7 mouse cellular contexts compared by ENCODE assay signal in the genomic region with DNA sequence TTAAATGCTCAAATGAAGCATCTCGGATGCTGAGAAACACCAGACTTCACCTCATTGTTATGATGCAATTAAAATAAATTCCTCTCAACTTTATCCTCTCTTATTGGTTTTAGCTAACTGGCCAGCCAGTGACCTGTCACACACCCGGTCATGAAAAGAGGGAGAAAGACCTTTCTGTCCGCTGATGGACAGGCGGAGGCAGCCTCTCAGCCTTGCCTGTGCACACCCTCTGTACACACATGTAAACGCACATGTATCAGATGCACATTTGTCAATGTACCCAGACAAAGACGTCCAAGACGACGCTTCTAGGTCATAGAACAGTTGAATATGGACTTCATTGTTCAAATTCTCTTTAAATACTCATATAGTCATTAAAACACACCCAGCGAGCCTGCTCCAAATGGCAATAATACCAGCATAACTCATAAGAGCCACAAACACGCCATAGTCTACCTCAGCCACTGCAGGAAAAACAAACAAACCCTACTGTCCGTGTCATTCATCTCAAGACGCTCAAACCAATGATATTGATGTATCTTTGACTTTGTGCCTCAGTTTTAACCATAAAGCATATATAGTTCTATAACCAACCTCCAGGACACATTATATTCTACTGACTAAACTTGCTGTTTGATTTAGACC. TPM values are rescaled to one million over a fixed set of nuclear protein-coding genes. Genes with fewer than 3 reads are reported as not detected.
A peak's percentile ranks its signal among the peaks of the same experiment; 100 is the strongest.
DNase-seq lines count a peak whose midpoint lies in the region; ATAC-seq lines count a peak whose summit lies in the region.

No protein-coding gene starts in this region.

- H3K4me1 ChIP-seq in hindbrain, embryonic 15.5 days (replicated peaks) = peaks cover 6% of the 10 kb centered on the region; the same call in 1 of the 2 replicates
- no peaks in the 10 kb centered on the region for H3K4me1 ChIP-seq in liver, embryonic 13.5 days (replicated peaks)

- ATAC-seq in hindbrain, embryonic 15.5 days (ENCODE audit: low FRiP score, low read depth) = no peak
- no peak for ATAC-seq in liver, embryonic 13.5 days (ENCODE audit: low read depth)
- ATAC-seq in cerebellum, adult (ENCODE audit: insufficient number of reproducible peaks, low FRiP score, low TSS enrichment) = no peak

- H3K27ac ChIP-seq in hindbrain, embryonic 15.5 days (replicated peaks) = peak overlapping the region; percentile 97
- H3K27ac ChIP-seq in liver, embryonic 13.5 days = no peak overlapping the region; the same call in 1 of the 2 replicates

- peak overlapping the region; percentile 87 for H3K4me3 ChIP-seq in hindbrain, embryonic 15.5 days
- peak overlapping the region; percentile 62 for H3K4me3 ChIP-seq in liver, embryonic 13.5 days (replicated peaks)

- no peaks in the 10 kb centered on the region for H3K36me3 ChIP-seq in hindbrain, embryonic 15.5 days
- H3K36me3 ChIP-seq in liver, embryonic 13.5 days = 0 out of 2 replicates have a peak, but pooled peaks cover 4% of the 10 kb centered on the region

- H3K9ac ChIP-seq in hindbrain, embryonic 15.5 days = peak overlapping the region; percentile 52
- peak overlapping the region; percentile 13; the same call in 1 of the 2 replicates for H3K9ac ChIP-seq in liver, embryonic 13.5 days

- peak; percentile 14 for DNase-seq in Muller cell, postnatal 12 days (ENCODE audit: inconsistent ontology term)
- DNase-seq in embryo, embryonic 10.5 days (ENCODE audit: low spot score) = peak; percentile 72
- no peak for DNase-seq in liver, embryonic 13.5 days
- DNase-seq in cerebellum, adult 11 months = no peak
- DNase-seq in layer of hippocampus, postnatal 25 days (ENCODE audit: extremely low spot score in 1 of 2, low spot score in 1 of 2) = no peak

- H3K27me3 ChIP-seq in hindbrain, embryonic 15.5 days = peaks cover 17% of the 10 kb centered on the region
- H3K27me3 ChIP-seq in liver, embryonic 13.5 days = peaks cover 93% of the 10 kb centered on the region

- peak overlapping the region; percentile 82 for H3K4me2 ChIP-seq in hindbrain, embryonic 15.5 days
- peak overlapping the region; percentile 57 for H3K4me2 ChIP-seq in liver, embryonic 13.5 days

- WGBS in hindbrain, embryonic 15.5 days = 4% methylated on average over 12 of the region's 12 CpGs
- 6% methylated on average over 12 of the region's 12 CpGs for WGBS in liver, embryonic 13.5 days (ENCODE audit: insufficient replicate concordance)

- no peaks in the 10 kb centered on the region for H3K9me3 ChIP-seq in hindbrain, embryonic 15.5 days
- H3K9me3 ChIP-seq in liver, embryonic 13.5 days (replicated peaks) = no peaks in the 10 kb centered on the region

RNA-seq across cellular contexts. Expression of a gene that starts 3.9 kb away (rescaled TPM):
- 87.2 and 90.1 TPM in 2 replicates for polyA plus RNA-seq in hindbrain, embryonic 15.5 days (2015; fragmentation: Nextera tagmentation; extraction: Ambion mirVana)
- polyA plus RNA-seq in liver, embryonic 13.5 days (2015; fragmentation: Nextera tagmentation; extraction: Ambion mirVana) = 10.2 and 11.9 TPM in 2 replicates
- 10 to 100 TPM; 40.8 to 45.1 TPM for total RNA-seq in layer of hippocampus, postnatal 25 days (2021)

Comparison
In these comparisons a context has a peak if more than half of its experiments do, and no peak if none do; other contexts are left out.
1. DNase-seq: peak in Muller cell, postnatal 12 days (single experiment) and embryo, embryonic 10.5 days (single experiment); none in liver, embryonic 13.5 days (single experiment), cerebellum, adult 11 months (single experiment) and layer of hippocampus, postnatal 25 days (0 of 2).